In genomic region chr4:46451758-46452480, GRCm38 (mm10) we compare ENCODE assay signal across 8 mouse cellular contexts. TPM values are rescaled to one million over a fixed set of nuclear protein-coding genes. Genes with fewer than 3 reads are reported as not detected.
DNase-seq lines count a peak whose midpoint lies in the region; ATAC-seq and TF ChIP-seq lines count a peak whose summit lies in the region.

No protein-coding gene starts in this region.

- 2% methylated on average over 108 of the region's 111 CpGs for WGBS in hindbrain, embryonic 10.5 days
- under 1% methylated on average over 63 of the region's 111 CpGs for WGBS in lung, embryonic 16.5 days

- H3K9ac ChIP-seq in ES-E14 (ENCODE audit: insufficient read depth, low read depth, low read length, poor library complexity, severe bottlenecking): peak overlapping the region; percentile 98
- H3K9ac ChIP-seq in lung, embryonic 16.5 days (ENCODE audit: low read length): peak overlapping the region; percentile 99

- peak; percentile 47 for ATAC-seq in frontal cortex, adult (ENCODE audit: low TSS enrichment)
- peak; percentile 47 for ATAC-seq in lung, embryonic 16.5 days (ENCODE audit: low read depth)

- peak overlapping the region; percentile 91 for H3K4me2 ChIP-seq in lung, embryonic 16.5 days (ENCODE audit: low read depth, low read length)

- H3K36me3 ChIP-seq in ES-E14 (ENCODE audit: control insufficient read depth, insufficient read depth, low read length, poor library complexity, severe bottlenecking): peaks cover 4% of the 10 kb centered on the region
- H3K36me3 ChIP-seq in hindbrain, embryonic 10.5 days: peaks cover 18% of the 10 kb centered on the region
- no peaks in the 10 kb centered on the region; the same call in 1 of the 2 replicates for H3K36me3 ChIP-seq in lung, embryonic 16.5 days (ENCODE audit: control insufficient read depth, insufficient read depth, low read length)

- peak overlapping the region; percentile 64 to 95 for H3K4me3 ChIP-seq in ES-E14 (ENCODE audit: insufficient read depth in 1 of 2, low read depth in 1 of 2, low read length in 2 of 2, poor library complexity in 1 of 2, severe bottlenecking in 1 of 2)
- peak overlapping the region; percentile 89 for H3K4me3 ChIP-seq in hindbrain, embryonic 10.5 days
- peak overlapping the region; percentile 93 for H3K4me3 ChIP-seq in lung, embryonic 16.5 days (ENCODE audit: low read length)

- no peaks in the 10 kb centered on the region for H3K9me3 ChIP-seq in ES-E14 (ENCODE audit: control insufficient read depth, insufficient read depth, low read depth, low read length)
- H3K9me3 ChIP-seq in hindbrain, embryonic 10.5 days: no peaks in the 10 kb centered on the region
- H3K9me3 ChIP-seq in lung, embryonic 16.5 days (ENCODE audit: control insufficient read depth, low read length): no peaks in the 10 kb centered on the region

- in situ Hi-C loops in ES-E14 (cut with MboI; ENCODE audit: low sequenced_read_pairs in 2 of 2, unreplicated experiment in 2 of 2): no loop called here

- no peaks in the 10 kb centered on the region for H3K27me3 ChIP-seq in hindbrain, embryonic 10.5 days (ENCODE audit: insufficient read depth, poor library complexity, severe bottlenecking)
- H3K27me3 ChIP-seq in lung, embryonic 16.5 days (ENCODE audit: control insufficient read depth, insufficient read depth, low read depth, low read length): no peaks in the 10 kb centered on the region

- H3K27ac ChIP-seq in ES-E14 (ENCODE audit: insufficient read depth, low read depth, low read length, poor library complexity, severe bottlenecking): peak overlapping the region; percentile 96
- H3K27ac ChIP-seq in hindbrain, embryonic 10.5 days: peak overlapping the region; percentile 100
- H3K27ac ChIP-seq in lung, embryonic 16.5 days (ENCODE audit: low read length): peak overlapping the region; percentile 99

- DNase-seq in ES-E14 (ENCODE audit: low read depth, low spot score): no peak
- peak; percentile 71 to 82 for DNase-seq in cerebellum, adult 18-20 months
- DNase-seq in hindbrain, embryonic 10.5 days (ENCODE audit: low spot score): peak; percentile 79
- peak; percentile 68 to 78 for DNase-seq in layer of hippocampus, postnatal 10 days (ENCODE audit: low spot score in 2 of 2)
- DNase-seq in ovary, postnatal 36 days (ENCODE audit: low spot score): peak; percentile 77
- DNase-seq in thymus, postnatal 10 days (ENCODE audit: low spot score in 2 of 2): peak; percentile 63 to 72

- peaks cover 11 to 13% of the 10 kb centered on the region in 2 experiments; a peak in 3 of 4 replicates for H3K4me1 ChIP-seq in ES-E14 (ENCODE audit: control insufficient read depth in 2 of 2, insufficient read depth in 2 of 2, low read length in 2 of 2, poor library complexity in 1 of 2)
- peaks cover 57% of the 10 kb centered on the region for H3K4me1 ChIP-seq in hindbrain, embryonic 10.5 days (replicated peaks)
- H3K4me1 ChIP-seq in lung, embryonic 16.5 days (replicated peaks; ENCODE audit: control insufficient read depth, insufficient read depth, low read length): peaks cover 32% of the 10 kb centered on the region

TF ChIP-seq in ES-E14, 5 proteins besides CTCF, POLR2A, EP300 and RAD21:
- TF ChIP-seq ZNF384 (IDR thresholded peaks at IDR 0.05; ENCODE audit: low read depth, low read length) (no peak), MAFK (IDR thresholded peaks at IDR 0.05; ENCODE audit: insufficient read depth, low read depth, low read length) (no peak), HCFC1 (IDR thresholded peaks at IDR 0.05; ENCODE audit: borderline replicate concordance, insufficient read depth, low read length) (no peak), CHD2 (IDR thresholded peaks at IDR 0.05; ENCODE audit: low read depth, low read length) (no peak), ZC3H11A (IDR thresholded peaks at IDR 0.05; ENCODE audit: borderline replicate concordance, low read depth, low read length) (no peak)
TF ChIP-seq in ES-E14: peak in this region for 0.

RNA-seq across cellular contexts. Expression of gene Anp32b, which starts 1.2 kb away (rescaled TPM):
- 43.5 and 49.5 TPM in 2 replicates for total RNA-seq in ES-E14 (2012; rRNA removed)
- polyA plus RNA-seq in hindbrain, embryonic 10.5 days (2016; fragmentation: Nextera tagmentation; extraction: Ambion mirVana): 250 and 377 TPM in 2 replicates
- total RNA-seq in layer of hippocampus, postnatal 10 days (2021): 10 to 100 TPM; 53.5 to 59.3 TPM
- 213 and 244 TPM in 2 replicates for polyA plus RNA-seq in lung, embryonic 16.5 days (2015; fragmentation: Nextera tagmentation; extraction: Ambion mirVana)

RNA-seq across cellular contexts. Expression of gene Nans, which starts 37.1 kb away (rescaled TPM):
- total RNA-seq in ES-E14 (2012; rRNA removed): 56.4 and 75.4 TPM in 2 replicates
- 79.1 and 80.5 TPM in 2 replicates for polyA plus RNA-seq in hindbrain, embryonic 10.5 days (2016; fragmentation: Nextera tagmentation; extraction: Ambion mirVana)
- 10 to 100 TPM; 34.0 to 39.6 TPM for total RNA-seq in layer of hippocampus, postnatal 10 days (2021)
- polyA plus RNA-seq in lung, embryonic 16.5 days (2015; fragmentation: Nextera tagmentation; extraction: Ambion mirVana): 75.8 and 77.0 TPM in 2 replicates

RNA-seq across cellular contexts. Expression of gene Hemgn, which starts 38.6 kb away (rescaled TPM):
- total RNA-seq in ES-E14 (2012; rRNA removed): not detected in 2 replicates
- 13.2 and 14.3 TPM in 2 replicates for polyA plus RNA-seq in hindbrain, embryonic 10.5 days (2016; fragmentation: Nextera tagmentation; extraction: Ambion mirVana)
- total RNA-seq in layer of hippocampus, postnatal 10 days (2021): not detected
- 1.1 and 4.3 TPM in 2 replicates for polyA plus RNA-seq in lung, embryonic 16.5 days (2015; fragmentation: Nextera tagmentation; extraction: Ambion mirVana)
